Mouse (Mus musculus) lung, embryonic 16.5 days (tissue): ENCODE results near the gene St6galnac3. TPM values are rescaled to one million over a fixed set of nuclear protein-coding genes. Genes with fewer than 3 reads are reported as not detected.
A peak's percentile ranks its signal among the peaks of the same experiment; 100 is the strongest.

ENCODE experiments used
- ATAC-seq: fragments of 200-750 bp; cut with Nextera tagmentation; 2 replicates; pipeline ENCODE4 v1.8.0; 2017; ENCODE audit warnings: low read depth, mild to moderate bottlenecking, moderate library complexity
- H3K27ac ChIP-seq: fragments of 300-500 bp; sonication (generic); 2 replicates; pipeline ENCODE4 v1.5.1; 2014; ENCODE audit warnings: mild to moderate bottlenecking, control low read depth, low read length
- H3K27me3 ChIP-seq: fragments of 300-500 bp; sonication (generic); 2 replicates; pipeline ENCODE4 v1.6.1; 2014; ENCODE audit warnings: low read depth, low read length, mixed read lengths; ENCODE audit not compliant: control insufficient read depth, insufficient read depth
- H3K36me3 ChIP-seq: fragments of 300-500 bp; sonication (generic); 2 replicates; pipeline ENCODE4 v1.6.1; 2014; ENCODE audit warnings: low read length; ENCODE audit not compliant: control insufficient read depth, insufficient read depth
- H3K4me1 ChIP-seq: fragments of 300-500 bp; sonication (generic); replicated peaks from 2 replicates; pipeline ENCODE4 v1.6.1; 2014; ENCODE audit warnings: low read length, mixed read lengths; ENCODE audit not compliant: control insufficient read depth, insufficient read depth
- H3K4me2 ChIP-seq: fragments of 300-500 bp; sonication (generic); 2 replicates; pipeline ENCODE4 v1.6.1; 2014; ENCODE audit warnings: low read depth, low read length, control low read depth
- H3K4me3 ChIP-seq: fragments of 300-500 bp; sonication (generic); 2 replicates; pipeline ENCODE4 v1.5.1; 2014; ENCODE audit warnings: mild to moderate bottlenecking, low read length, control low read depth
- H3K9ac ChIP-seq: fragments of 300-500 bp; sonication (generic); 2 replicates; pipeline ENCODE4 v1.6.1; 2014; ENCODE audit warnings: low read length, control low read depth
- H3K9me3 ChIP-seq: fragments of 300-500 bp; sonication (generic); 2 replicates; pipeline ENCODE4 v1.6.1; 2016; ENCODE audit warnings: low read length; ENCODE audit not compliant: control insufficient read depth
- WGBS: fragments of 180-500 bp; shearing (Covaris S2); extraction: QIAGEN DNeasy Blood & Tissue Kit; methylation state at CpG from one replicate; pipeline ENCODE4 v1.1.7; 2014; 5-methylcytosine and 5-hydroxymethylcytosine counted together
- polyA plus RNA-seq: library from polyadenylated mRNA; unstranded; fragments of >200 nt; fragmentation: Nextera tagmentation; extraction: Ambion mirVana; gene quantifications from 2 replicates; pipeline ENCODE4 v1.2.1, GENCODE M21; 2015

St6galnac3 gene
- polyA plus RNA-seq, 1 experiment from 2014 or later, result 28.4 TPM

- Histone ChIP-seq H3K4me2 (no peak overlapping the region), H3K27ac (no peak overlapping the region), H3K36me3 (no peaks in the 10 kb centered on the region), H3K9ac (no peak overlapping the region), H3K4me3 (no peak overlapping the region), H3K27me3 (no peaks in the 10 kb centered on the region), H3K4me1 (no peaks in the 10 kb centered on the region), H3K9me3 (no peaks in the 10 kb centered on the region)
- WGBS, result 38% methylated on average over 9 of the region's 9 CpGs
- ATAC-seq, result peak; percentile 78
Observed at GRCm38 (mm10) chr3:153250598-153251257, 474.2 kb downstream of the St6galnac3 start.

- Histone ChIP-seq H3K27me3 (no peaks in the 10 kb centered on the region), H3K4me3 (no peak overlapping the region), H3K4me1 (no peaks in the 10 kb centered on the region), H3K27ac (no peak overlapping the region), H3K9me3 (no peaks in the 10 kb centered on the region), H3K9ac (no peak overlapping the region), H3K36me3 (no peaks in the 10 kb centered on the region), H3K4me2 (no peak overlapping the region)
- no peak for ATAC-seq
- WGBS, result 89% methylated on average over 2 of the region's 2 CpGs
Observed at GRCm38 (mm10) chr3:153248866-153249265, 476.1 kb downstream of the St6galnac3 start.

- no peaks in the 10 kb centered on the region for H3K4me1 ChIP-seq
- ATAC-seq, result no peak
- no peak overlapping the region for H3K27ac ChIP-seq
- no peak overlapping the region for H3K9ac ChIP-seq
- 40% methylated on average over 4 of the region's 4 CpGs for WGBS
- H3K4me3 ChIP-seq, result no peak overlapping the region
- no peak overlapping the region for H3K4me2 ChIP-seq
- no peaks in the 10 kb centered on the region for H3K9me3 ChIP-seq
- H3K27me3 ChIP-seq, result no peaks in the 10 kb centered on the region
- H3K36me3 ChIP-seq, result no peaks in the 10 kb centered on the region
Observed at GRCm38 (mm10) chr3:153248029-153248428, 476.9 kb downstream of the St6galnac3 start.

DNA sequence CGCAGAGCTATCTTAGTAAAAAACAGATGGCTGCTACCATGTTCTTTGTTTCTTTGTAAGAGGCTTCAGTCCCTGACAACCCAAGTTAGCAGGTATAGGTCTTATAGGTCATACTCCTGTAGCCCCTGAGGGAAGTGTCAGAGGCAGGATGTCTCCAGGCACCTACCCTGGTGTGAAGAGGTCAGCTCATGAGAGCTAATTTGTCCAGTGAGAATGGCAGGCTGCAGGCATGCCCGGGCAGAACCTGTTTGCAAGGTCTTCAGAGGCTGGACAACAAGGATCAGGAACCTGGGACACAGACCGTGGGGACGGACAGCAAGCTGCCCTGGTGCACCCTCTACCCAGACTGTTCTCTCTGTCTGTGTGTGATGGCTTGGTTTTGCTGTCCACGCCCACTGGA lies 482.4 kb downstream of the St6galnac3 start:
- ATAC-seq, result no peak
- Histone ChIP-seq H3K9me3 (no peaks in the 10 kb centered on the region), H3K4me2 (no peak overlapping the region), H3K36me3 (no peaks in the 10 kb centered on the region), H3K27ac (peak overlapping the region; percentile 32), H3K4me1 (peaks cover 12% of the 10 kb centered on the region; the same call in 1 of the 2 replicates), H3K9ac (no peak overlapping the region), H3K4me3 (no peak overlapping the region), H3K27me3 (no peaks in the 10 kb centered on the region)
- 55% methylated on average over 5 of the region's 5 CpGs for WGBS

- Histone ChIP-seq H3K9ac (no peak overlapping the region), H3K36me3 (no peaks in the 10 kb centered on the region), H3K27ac (no peak overlapping the region), H3K27me3 (no peaks in the 10 kb centered on the region), H3K4me3 (no peak overlapping the region), H3K9me3 (no peaks in the 10 kb centered on the region), H3K4me2 (no peak overlapping the region), H3K4me1 (peaks cover 12% of the 10 kb centered on the region; the same call in 1 of the 2 replicates)
- no peak for ATAC-seq
- WGBS, result 51% methylated on average over 4 of the region's 4 CpGs
Observed at GRCm38 (mm10) chr3:153241134-153241533, 483.8 kb downstream of the St6galnac3 start.

- H3K27ac ChIP-seq, result no peak overlapping the region
- 14% methylated on average over 4 of the region's 4 CpGs for WGBS
- H3K4me1 ChIP-seq, result peaks cover 12% of the 10 kb centered on the region; the same call in 1 of the 2 replicates
- H3K4me3 ChIP-seq, result no peak overlapping the region
- no peak overlapping the region for H3K4me2 ChIP-seq
- H3K36me3 ChIP-seq, result no peaks in the 10 kb centered on the region
- H3K9ac ChIP-seq, result no peak overlapping the region
- no peaks in the 10 kb centered on the region for H3K9me3 ChIP-seq
- H3K27me3 ChIP-seq, result no peaks in the 10 kb centered on the region
- ATAC-seq, result peak; percentile 67
Observed at GRCm38 (mm10) chr3:153240366-153240765, 484.6 kb downstream of the St6galnac3 start.

DNA sequence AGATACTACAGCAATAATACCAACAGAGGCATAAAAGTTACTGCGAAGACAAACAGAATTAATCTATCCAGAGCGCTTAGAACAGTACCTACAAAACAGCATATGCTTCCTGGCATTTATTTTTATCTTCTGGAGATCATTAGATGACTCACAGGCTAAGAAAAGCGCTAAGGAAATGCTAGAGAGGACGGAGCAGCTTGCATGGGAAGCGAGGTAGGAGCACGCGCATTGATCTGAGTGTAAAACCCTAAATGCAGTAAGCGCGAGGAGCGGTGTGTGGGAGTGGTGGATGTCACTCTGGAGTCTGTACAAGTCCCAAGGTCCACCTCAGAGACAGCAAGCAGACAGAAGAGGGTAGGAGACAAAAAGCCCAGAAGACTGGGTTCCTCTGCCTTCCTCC lies 486.6 kb downstream of the St6galnac3 start:
- H3K4me3 ChIP-seq, result no peak overlapping the region
- peaks cover 12% of the 10 kb centered on the region; the same call in 1 of the 2 replicates for H3K4me1 ChIP-seq
- WGBS, result 83% methylated on average over 10 of the region's 10 CpGs
- no peaks in the 10 kb centered on the region for H3K36me3 ChIP-seq
- no peaks in the 10 kb centered on the region for H3K27me3 ChIP-seq
- ATAC-seq, result no peak; the same call in 1 of the 2 replicates
- H3K27ac ChIP-seq, result no peak overlapping the region
- H3K4me2 ChIP-seq, result no peak overlapping the region
- no peaks in the 10 kb centered on the region for H3K9me3 ChIP-seq
- no peak overlapping the region for H3K9ac ChIP-seq

DNA sequence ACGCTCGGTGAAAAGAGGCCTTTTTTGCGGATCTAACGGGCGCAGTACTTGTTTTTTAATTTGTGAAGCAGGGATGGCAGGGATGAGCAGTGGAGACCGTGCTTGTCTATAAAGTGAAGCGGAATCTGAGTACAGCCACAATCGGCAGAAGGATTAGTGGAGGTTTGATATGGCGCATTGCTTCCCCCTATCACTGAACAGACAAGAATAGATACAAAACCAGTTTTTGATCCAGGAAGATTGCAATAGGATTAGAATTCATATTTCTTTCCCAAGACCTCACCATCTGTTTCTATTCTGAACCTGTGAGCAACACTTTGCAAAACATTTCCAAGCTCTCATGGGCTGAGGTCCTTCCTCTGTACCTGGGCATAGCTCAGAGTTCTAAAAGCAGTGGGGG lies 488.7 kb downstream of the St6galnac3 start:
- no peak for ATAC-seq
- Histone ChIP-seq H3K27ac (no peak overlapping the region), H3K4me2 (no peak overlapping the region), H3K4me1 (peaks cover 4% of the 10 kb centered on the region; the same call in 1 of the 2 replicates), H3K9me3 (no peaks in the 10 kb centered on the region), H3K36me3 (no peaks in the 10 kb centered on the region), H3K27me3 (no peaks in the 10 kb centered on the region), H3K9ac (no peak overlapping the region), H3K4me3 (no peak overlapping the region)
- WGBS, result 92% methylated on average over 9 of the region's 9 CpGs

GRCm38 (mm10) chr3:153222611-153223402 lies 502.2 kb downstream of the St6galnac3 start:
- Histone ChIP-seq H3K4me3 (no peak overlapping the region), H3K9me3 (no peaks in the 10 kb centered on the region), H3K36me3 (no peaks in the 10 kb centered on the region), H3K4me2 (no peak overlapping the region), H3K4me1 (no peaks in the 10 kb centered on the region), H3K27me3 (no peaks in the 10 kb centered on the region), H3K27ac (no peak overlapping the region), H3K9ac (no peak overlapping the region)
- no peak for ATAC-seq
- WGBS, result 58% methylated on average over 10 of the region's 10 CpGs
